Mouse (Mus musculus) brain, embryonic 14.5 days (tissue): ENCODE data around the gene U2af1l4. TPM values are rescaled to one million over a fixed set of nuclear protein-coding genes. Genes with fewer than 3 reads are reported as not detected.

Experiments
- DNase-seq: peaks from one replicate; pipeline ENCODE4 v3.0.0-alpha.2; 2011; ENCODE audit warnings: low read depth
- CTCF ChIP-seq: fragments of 200-500 bp; IDR thresholded peaks from 2 replicates; pipeline ENCODE4 v1.5.1; 2012; ENCODE audit warnings: inconsistent platforms, mild to moderate bottlenecking, moderate library complexity, borderline replicate concordance; ENCODE audit not compliant: insufficient read depth, insufficient read length; ENCODE audit errors: extremely low read depth
- POLR2A ChIP-seq: fragments of 200-500 bp; IDR thresholded peaks from 2 replicates; pipeline ENCODE4 v1.6.1; 2012; ENCODE audit warnings: mild to moderate bottlenecking, inconsistent platforms, borderline replicate concordance; ENCODE audit not compliant: poor library complexity, insufficient read depth, insufficient read length, severe bottlenecking; ENCODE audit errors: extremely low read depth
- polyA plus RNA-seq: library from polyadenylated mRNA; depleted of rRNA; stranded (reverse); fragments of >200 nt; gene quantifications from 2 replicates; pipeline ENCODE4 v1.2.3, GENCODE M21; 2012

U2af1l4 gene
- polyA plus RNA-seq, 1 experiment: 69.3 TPM

- TF ChIP-seq CTCF (no peak), POLR2A (no peak)
- peak; percentile 68 for DNase-seq
These were observed 29.0 kb upstream of the U2af1l4 start for GRCm38 (mm10) chr7:30533941-30534632.

GRCm38 (mm10) chr7:30534633-30535577 is 28.2 kb upstream of the U2af1l4 start, which contains the start of gene Arhgap33:
Gene Arhgap33 (minus strand): TSS chr7:30535060.
- TF ChIP-seq POLR2A (peak; percentile 64), CTCF (no peak)
- peak; percentile 99 for DNase-seq

GRCm38 (mm10) chr7:30540572-30540971 is 22.5 kb upstream of the U2af1l4 start:
- TF ChIP-seq CTCF: no peak
- TF ChIP-seq POLR2A: no peak
- no peak for DNase-seq

GRCm38 (mm10) chr7:30544327-30544726 is 18.8 kb upstream of the U2af1l4 start:
- no peak for TF ChIP-seq POLR2A
- DNase-seq: no peak

- no peak for DNase-seq
- TF ChIP-seq CTCF: no peak
- no peak for TF ChIP-seq POLR2A
These were observed 13.2 kb upstream of the U2af1l4 start for GRCm38 (mm10) chr7:30549880-30550279.

- no peak for DNase-seq
- TF ChIP-seq CTCF (no peak), POLR2A (no peak)
These were observed 12.5 kb upstream of the U2af1l4 start for GRCm38 (mm10) chr7:30550603-30551002.

GRCm38 (mm10) chr7:30551445-30552101 is 11.5 kb upstream of the U2af1l4 start:
- peak; percentile 92 for DNase-seq

GRCm38 (mm10) chr7:30552102-30553020 is 10.7 kb upstream of the U2af1l4 start, which contains the start of the genes Hspb6 and Proser3:
Gene Hspb6 (plus strand): TSS chr7:30552178.
Gene Proser3 (minus strand): TSS chr7:30552299.
- TF ChIP-seq POLR2A (peak; percentile 23; the same call in 1 of the 2 replicates), CTCF (no peak)
- DNase-seq: peak; percentile 100

More at GRCm38 (mm10) chr7:30551445-30552101, 11.5 kb upstream of the U2af1l4 start:
- TF ChIP-seq POLR2A (no peak), CTCF (peak; percentile 28; the same call in 1 of the 2 replicates)

GRCm38 (mm10) chr7:30553021-30553589 is 10.0 kb upstream of the U2af1l4 start:
- peak; percentile 65 for DNase-seq
- no peak for TF ChIP-seq POLR2A
- no peak for TF ChIP-seq CTCF
